Mouse (Mus musculus) ES-Bruce4 (cell line): Measurements from ENCODE around the gene Gzmm. TPM values are rescaled to one million over a fixed set of nuclear protein-coding genes. Genes with fewer than 3 reads are reported as not detected.

ENCODE experiments used
- H3K27ac ChIP-seq: 2 replicates; pipeline ENCODE4 v1.5.1; 2012; ENCODE audit warnings: low read length, inconsistent platforms; ENCODE audit not compliant: insufficient read depth
- H3K27me3 ChIP-seq: 2 replicates; pipeline ENCODE4 v1.6.1; 2012; ENCODE audit warnings: mild to moderate bottlenecking, low read length, inconsistent platforms; ENCODE audit not compliant: control insufficient read depth, poor library complexity, insufficient read depth, severe bottlenecking
- H3K36me3 ChIP-seq: 2 replicates; pipeline ENCODE4 v1.6.1; 2012; ENCODE audit warnings: inconsistent platforms, mild to moderate bottlenecking, low read length, moderate library complexity; ENCODE audit not compliant: control insufficient read depth, poor library complexity, insufficient read depth, severe bottlenecking
- H3K4me1 ChIP-seq: one replicate; pipeline ENCODE4 v1.8.1; 2011; ENCODE audit warnings: low read length; ENCODE audit not compliant: control insufficient read depth, insufficient read depth
- H3K4me3 ChIP-seq: 2 replicates; pipeline ENCODE4 v1.5.1; 2011; ENCODE audit warnings: low read depth, mild to moderate bottlenecking, low read length
- H3K9ac ChIP-seq: 2 replicates; pipeline ENCODE4 v1.6.1; 2012; ENCODE audit warnings: low read depth, mild to moderate bottlenecking, inconsistent platforms; ENCODE audit not compliant: poor library complexity, severe bottlenecking
- H3K9me3 ChIP-seq: replicated peaks from 2 replicates; pipeline ENCODE4 v1.6.1; 2012; ENCODE audit warnings: mild to moderate bottlenecking, low read length, inconsistent platforms; ENCODE audit not compliant: control insufficient read depth, poor library complexity, insufficient read depth, severe bottlenecking
- CTCF ChIP-seq: IDR thresholded peaks from one replicate; pipeline ENCODE4 v1.8.1; 2011; ENCODE audit warnings: low read depth, low read length
- EP300 ChIP-seq: IDR thresholded peaks from 2 replicates; pipeline ENCODE4 v1.6.1; 2011; ENCODE audit warnings: low read depth, low read length; ENCODE audit not compliant: insufficient read depth
- POLR2A ChIP-seq: IDR thresholded peaks from one replicate; pipeline ENCODE4 v1.8.1; 2011; ENCODE audit warnings: low read length; ENCODE audit not compliant: insufficient read depth
- polyA plus RNA-seq: library from polyadenylated mRNA; stranded (reverse); fragments of >200 nt; gene quantifications from 2 replicates; pipeline ENCODE4 v1.2.4, GENCODE M21; 2011; ENCODE audit warnings: low read depth; ENCODE audit not compliant: missing spikeins, insufficient read depth, insufficient read length

Gzmm gene
- polyA plus RNA-seq, 1 experiment: 2.8 TPM

- Histone ChIP-seq H3K9ac (peak overlapping the region; percentile 83), H3K36me3 (peaks cover 37% of the 10 kb centered on the region), H3K4me1 (peaks cover 1% of the 10 kb centered on the region), H3K9me3 (no peaks in the 10 kb centered on the region), H3K27ac (peak overlapping the region; percentile 52), H3K4me3 (peak overlapping the region; percentile 93), H3K27me3 (no peaks in the 10 kb centered on the region)
- TF ChIP-seq EP300 (no peak), CTCF (peak; percentile 60), POLR2A (no peak)
Observed at GRCm38 (mm10) chr10:79682916-79683582, 5.8 kb upstream of the Gzmm start.

GRCm38 (mm10) chr10:79683726-79684640 is 4.8 kb upstream of the Gzmm start:
- H3K4me3 ChIP-seq: peak overlapping the region; percentile 93

DNA sequence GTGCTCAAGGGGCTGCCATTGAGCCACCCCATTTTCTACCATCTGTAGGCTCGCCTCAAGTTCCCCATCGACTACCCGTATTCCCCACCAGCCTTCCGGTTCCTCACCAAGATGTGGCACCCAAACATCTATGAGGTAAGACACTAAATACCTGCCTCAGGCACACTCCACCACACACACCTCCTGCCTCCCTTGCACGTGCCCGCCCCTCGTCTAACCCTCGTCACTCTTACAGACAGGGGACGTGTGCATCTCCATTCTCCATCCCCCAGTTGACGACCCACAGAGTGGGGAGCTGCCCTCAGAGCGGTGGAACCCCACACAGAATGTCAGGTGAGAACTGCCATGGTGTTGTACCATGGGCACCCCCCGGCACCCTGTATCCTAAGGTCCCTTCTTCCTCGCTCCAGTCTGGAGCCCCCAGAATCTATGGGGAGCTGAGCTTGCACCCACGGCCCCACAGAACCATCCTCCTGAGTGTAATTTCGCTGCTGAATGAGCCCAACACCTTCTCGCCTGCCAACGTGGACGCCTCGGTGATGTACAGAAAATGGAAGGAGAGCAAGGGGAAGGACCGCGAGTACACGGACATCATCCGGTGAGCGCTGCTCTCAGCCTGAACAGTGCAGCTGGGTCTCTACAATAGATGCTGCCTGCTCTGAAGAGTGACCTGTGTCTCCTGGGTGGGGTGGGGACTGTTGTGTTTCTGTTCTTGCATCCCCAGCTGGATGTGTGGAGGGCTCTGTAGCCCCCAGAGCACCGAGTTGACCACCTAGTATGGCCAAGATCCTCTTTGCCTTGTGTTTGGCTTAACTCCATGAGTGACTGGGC is 3.8 kb upstream of the Gzmm start:
- no peak overlapping the region for H3K9ac ChIP-seq
- H3K4me1 ChIP-seq: peaks cover 1% of the 10 kb centered on the region
- no peak overlapping the region for H3K27ac ChIP-seq
- no peak for TF ChIP-seq POLR2A
- TF ChIP-seq CTCF: no peak
- no peak for TF ChIP-seq EP300
- peaks cover 44% of the 10 kb centered on the region for H3K36me3 ChIP-seq
- H3K27me3 ChIP-seq: no peaks in the 10 kb centered on the region
- no peaks in the 10 kb centered on the region for H3K9me3 ChIP-seq
- no peak overlapping the region for H3K4me3 ChIP-seq

More at GRCm38 (mm10) chr10:79683726-79684640, 4.8 kb upstream of the Gzmm start:
- TF ChIP-seq EP300 (no peak), POLR2A (no peak), CTCF (no peak)
- Histone ChIP-seq H3K27ac (peak overlapping the region; percentile 58), H3K9ac (peak overlapping the region; percentile 83), H3K36me3 (peaks cover 44% of the 10 kb centered on the region), H3K27me3 (no peaks in the 10 kb centered on the region), H3K9me3 (no peaks in the 10 kb centered on the region), H3K4me1 (peaks cover 1% of the 10 kb centered on the region)

GRCm38 (mm10) chr10:79686219-79686618 is 2.6 kb upstream of the Gzmm start:
- no peak overlapping the region for H3K9ac ChIP-seq
- H3K4me1 ChIP-seq: peaks cover 1% of the 10 kb centered on the region
- TF ChIP-seq POLR2A (no peak), EP300 (no peak), CTCF (no peak)
- H3K27me3 ChIP-seq: no peaks in the 10 kb centered on the region
- H3K4me3 ChIP-seq: no peak overlapping the region
- H3K27ac ChIP-seq: no peak overlapping the region
- H3K9me3 ChIP-seq: no peaks in the 10 kb centered on the region
- H3K36me3 ChIP-seq: peaks cover 44% of the 10 kb centered on the region

- Histone ChIP-seq H3K4me3 (no peak overlapping the region), H3K27ac (no peak overlapping the region), H3K9ac (no peak overlapping the region), H3K27me3 (no peaks in the 10 kb centered on the region), H3K9me3 (no peaks in the 10 kb centered on the region), H3K4me1 (peaks cover 1% of the 10 kb centered on the region), H3K36me3 (peaks cover 44% of the 10 kb centered on the region)
- TF ChIP-seq EP300 (no peak), POLR2A (no peak), CTCF (no peak)
Observed at GRCm38 (mm10) chr10:79686691-79687090, 2.1 kb upstream of the Gzmm start.
